Mouse (Mus musculus): ENCODE data around the gene Ddx20.
"Not testable (repeated sequence)": the region's sequence is repeated elsewhere in the genome, so short reads cannot be mapped to it uniquely, and the experiment has no call there.

Ddx20 gene

DNA sequence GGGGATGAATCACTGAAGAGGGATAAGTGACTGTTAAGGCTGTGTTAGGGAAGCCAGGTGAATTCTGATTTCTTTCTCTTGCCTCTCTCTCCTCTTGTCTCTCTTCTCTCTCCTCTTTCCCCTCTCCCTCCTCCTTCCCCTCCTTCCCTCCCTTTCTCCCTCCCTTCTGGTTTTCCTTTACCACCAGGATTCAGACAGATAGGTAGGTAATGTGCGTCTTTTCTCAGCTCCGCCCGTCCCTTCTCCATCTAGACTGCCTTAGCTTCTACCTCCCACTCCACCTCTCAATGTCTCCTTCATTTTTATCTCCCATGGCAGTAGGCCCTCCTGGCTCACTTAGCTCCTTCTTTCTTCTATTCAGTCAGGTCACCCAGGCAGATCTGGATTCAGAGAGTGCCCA, 18.2 kb upstream of the Ddx20 start:
- DNase-seq (ENCODE audit: low read depth, low spot score), result no peak

DNA sequence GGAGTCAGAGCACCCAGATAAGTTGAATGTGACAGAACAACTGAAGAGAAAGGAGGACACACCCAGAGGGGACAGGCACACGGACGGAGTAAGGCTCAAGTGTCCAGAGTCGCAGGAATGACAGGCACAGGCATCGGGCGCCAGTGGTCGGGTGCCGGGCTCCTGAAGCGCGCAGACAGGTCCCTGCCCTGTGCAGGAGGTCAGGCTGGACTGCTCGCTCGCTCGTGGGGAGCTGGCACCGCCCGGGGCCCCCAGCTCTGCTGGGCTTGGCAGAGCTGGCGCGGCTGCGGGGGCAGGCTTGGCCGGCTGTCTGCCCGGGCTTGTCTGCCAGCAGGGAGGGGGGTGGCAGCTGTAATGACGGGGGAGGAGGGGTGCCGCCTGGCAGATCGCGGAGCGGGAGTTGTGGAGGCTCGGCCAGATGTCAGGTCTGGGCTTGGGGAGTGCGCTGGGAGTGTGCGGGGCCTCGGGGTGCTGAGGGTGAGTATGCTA, 17.7 kb upstream of the Ddx20 start:
- no peak for DNase-seq (ENCODE audit: low read depth, low spot score)

DNA sequence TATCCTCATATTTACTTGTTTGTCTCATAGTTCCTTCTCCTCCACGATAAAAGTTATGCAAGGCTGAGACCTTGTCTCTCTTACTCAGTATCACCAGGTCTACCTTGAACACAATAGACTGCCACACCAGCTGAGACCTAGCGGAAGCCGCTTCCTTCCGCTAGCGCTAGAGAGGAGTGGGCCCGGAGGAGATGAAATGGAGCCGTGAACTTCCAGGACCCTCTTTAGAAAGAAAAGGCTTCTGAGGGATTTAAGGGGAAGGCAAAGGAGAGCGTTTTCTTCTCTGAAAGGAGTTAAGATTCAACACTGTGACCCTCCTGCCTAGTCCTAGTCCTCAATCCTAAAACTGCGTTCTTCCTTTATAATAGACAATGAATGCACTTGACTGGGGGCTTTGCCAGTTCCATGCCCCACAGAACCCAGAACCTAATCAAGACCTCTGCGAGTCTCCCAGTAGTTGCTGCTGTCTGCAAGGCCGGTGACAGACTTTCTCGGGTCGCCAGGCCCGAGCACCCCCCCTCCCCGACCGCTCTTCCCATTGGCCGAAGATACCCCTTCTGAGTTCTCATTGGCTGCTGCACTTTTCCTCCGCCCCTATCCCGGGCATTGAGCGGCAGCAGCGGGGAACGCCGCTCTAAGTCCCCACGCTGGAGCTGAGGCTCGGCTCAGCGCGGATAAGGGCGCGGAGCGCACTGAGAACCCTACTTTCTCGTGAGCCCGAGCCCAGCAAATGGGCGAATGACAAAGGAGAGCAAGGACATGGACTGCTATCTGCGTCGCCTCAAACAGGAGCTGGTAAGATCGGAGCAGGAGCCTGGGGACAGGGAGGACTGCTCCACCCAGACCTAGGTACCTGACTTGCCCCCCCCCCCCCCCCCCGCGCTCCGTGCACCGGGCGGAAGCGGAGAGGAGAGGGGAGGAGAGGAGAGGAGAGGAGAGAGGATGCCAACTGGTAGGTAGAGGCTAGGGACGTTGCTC, 16.9 kb upstream of the Ddx20 start, which contains the start of gene Inka2:
Gene Inka2, plus strand, starts transcription at position 569 of the 978 bp plus-strand sequence.
- DNase-seq (ENCODE audit: low read depth, low spot score), result peak; percentile 89

DNA sequence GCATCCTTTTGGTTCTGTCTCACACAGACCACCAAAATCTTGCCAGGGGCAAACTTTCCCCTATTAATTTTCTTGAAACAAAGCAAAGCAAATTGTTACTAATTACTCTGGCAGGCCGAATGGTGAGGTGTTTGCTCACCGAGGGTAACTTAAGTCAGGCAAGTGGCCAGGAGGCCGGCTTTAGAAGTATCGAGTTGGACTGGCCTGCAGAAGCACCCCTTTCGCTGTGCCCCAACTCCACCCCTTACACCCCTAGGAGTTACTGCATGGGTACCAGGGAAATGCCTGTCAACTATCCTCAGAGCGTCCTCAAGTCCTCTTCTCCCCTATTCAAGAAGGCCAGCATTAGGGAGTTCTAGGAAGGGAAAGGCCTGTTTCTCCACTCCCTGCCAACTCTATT, 16.2 kb upstream of the Ddx20 start:
- DNase-seq (ENCODE audit: low read depth, low spot score), result no peak

DNA sequence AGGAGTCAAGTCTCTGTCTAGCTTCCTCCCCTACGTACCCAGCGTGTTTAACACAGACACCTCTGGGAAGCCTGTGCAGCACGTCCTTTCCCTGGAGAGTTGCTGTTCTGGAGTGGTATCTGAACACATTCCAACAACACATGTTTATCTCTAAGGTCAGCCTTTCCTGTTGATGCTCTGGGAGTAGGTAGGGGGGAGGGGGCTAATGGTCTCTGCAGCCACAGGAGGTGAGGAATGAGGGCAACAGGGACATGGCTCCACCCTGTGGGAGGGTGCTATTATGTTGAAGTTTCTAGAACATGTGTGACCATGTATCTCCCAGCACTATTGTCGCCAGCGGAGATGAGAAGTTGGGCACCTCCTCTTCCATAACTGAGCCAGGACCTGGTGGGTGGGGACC, 14.0 kb upstream of the Ddx20 start:
- DNase-seq (ENCODE audit: low read depth, low spot score), result no peak

DNA sequence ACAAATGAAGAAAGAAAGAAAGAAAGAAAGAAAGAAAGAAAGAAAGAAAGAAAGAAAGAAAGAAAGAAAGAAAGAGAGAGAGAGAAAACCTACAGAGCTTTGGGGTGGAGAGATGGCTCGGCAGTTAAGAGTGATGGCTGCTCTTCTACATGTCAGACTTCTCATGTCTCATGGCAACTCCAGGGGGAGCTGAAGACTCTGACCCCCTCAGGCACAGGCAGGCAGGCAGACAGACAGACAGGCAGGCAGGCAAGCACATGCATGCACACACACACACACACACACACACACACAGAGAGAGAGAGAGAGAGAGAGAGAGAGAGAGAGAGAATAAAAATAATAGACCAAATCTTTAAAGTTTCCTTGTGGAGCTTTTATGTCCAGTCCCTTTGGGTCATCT, 13.4 kb upstream of the Ddx20 start:
- not testable (repeated sequence) for DNase-seq (ENCODE audit: low read depth, low spot score)

DNA sequence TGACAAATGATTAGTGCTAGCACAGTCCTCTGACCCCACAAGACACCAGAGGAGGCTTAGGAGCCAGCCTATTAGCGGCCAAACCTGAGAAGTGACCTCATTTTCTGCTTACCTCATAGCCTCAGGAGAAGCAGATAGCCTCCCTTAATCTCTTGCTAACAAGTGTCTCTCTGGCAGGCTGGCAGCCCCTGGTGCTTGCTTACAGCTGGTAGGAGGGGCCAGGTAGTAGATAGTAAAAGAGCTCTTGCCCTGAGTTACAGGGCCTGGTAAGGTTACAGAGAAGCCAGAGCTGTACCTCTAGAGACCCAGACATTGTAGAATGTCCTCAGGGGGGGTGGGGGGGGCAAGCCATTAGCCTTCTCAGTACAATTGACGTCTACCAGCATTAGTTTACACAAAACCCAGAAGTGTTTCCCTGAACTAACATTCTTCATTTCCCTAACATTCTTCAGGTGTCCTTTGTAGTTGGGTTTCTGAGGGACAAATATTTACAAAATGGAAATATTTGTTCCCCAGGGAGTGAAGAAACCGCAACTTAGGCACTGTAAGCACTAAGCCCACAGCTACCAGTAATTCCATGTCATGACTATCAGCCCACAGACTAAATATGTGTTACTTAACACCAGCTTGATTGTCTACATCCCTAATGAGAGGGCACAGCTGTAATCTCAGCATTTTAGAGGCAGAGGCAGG, 12.0 kb upstream of the Ddx20 start:
- no peak for DNase-seq (ENCODE audit: low read depth, low spot score)

DNA sequence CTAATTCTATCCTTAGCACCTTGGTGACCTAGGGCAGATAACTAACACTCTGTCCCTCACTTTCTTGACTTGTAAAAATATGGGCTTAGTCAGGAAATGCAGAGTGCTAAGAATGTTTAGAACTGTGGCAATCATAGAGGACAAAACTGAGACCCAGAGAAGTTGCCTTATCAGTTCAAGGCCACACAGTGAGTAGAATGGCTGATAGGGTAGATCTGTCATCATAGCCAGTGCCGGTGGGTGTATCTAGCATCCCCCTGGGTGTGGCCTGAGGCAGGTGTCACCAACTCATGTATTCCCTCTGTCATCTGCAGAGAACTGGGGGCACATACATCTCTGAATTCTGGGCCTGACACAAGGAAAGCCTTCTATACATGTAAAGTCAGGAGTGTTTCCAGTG, 10.9 kb upstream of the Ddx20 start:
- no peak for DNase-seq (ENCODE audit: low read depth, low spot score)

DNA sequence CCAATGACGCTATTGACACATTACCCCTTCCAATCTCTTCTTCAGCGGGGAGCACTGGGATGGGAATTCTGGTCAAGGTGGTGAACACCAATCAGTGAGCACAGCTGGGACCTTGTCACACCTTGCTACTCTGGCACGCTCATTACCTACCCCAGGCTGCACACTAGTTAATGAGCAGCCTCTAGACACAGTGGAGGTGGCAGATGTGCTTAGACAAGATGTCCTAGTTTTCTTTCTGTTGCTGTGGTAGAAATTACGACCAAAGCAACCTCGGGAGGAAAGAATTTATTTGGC, 9.7 kb upstream of the Ddx20 start:
- DNase-seq (ENCODE audit: low read depth, low spot score), result no peak

DNA sequence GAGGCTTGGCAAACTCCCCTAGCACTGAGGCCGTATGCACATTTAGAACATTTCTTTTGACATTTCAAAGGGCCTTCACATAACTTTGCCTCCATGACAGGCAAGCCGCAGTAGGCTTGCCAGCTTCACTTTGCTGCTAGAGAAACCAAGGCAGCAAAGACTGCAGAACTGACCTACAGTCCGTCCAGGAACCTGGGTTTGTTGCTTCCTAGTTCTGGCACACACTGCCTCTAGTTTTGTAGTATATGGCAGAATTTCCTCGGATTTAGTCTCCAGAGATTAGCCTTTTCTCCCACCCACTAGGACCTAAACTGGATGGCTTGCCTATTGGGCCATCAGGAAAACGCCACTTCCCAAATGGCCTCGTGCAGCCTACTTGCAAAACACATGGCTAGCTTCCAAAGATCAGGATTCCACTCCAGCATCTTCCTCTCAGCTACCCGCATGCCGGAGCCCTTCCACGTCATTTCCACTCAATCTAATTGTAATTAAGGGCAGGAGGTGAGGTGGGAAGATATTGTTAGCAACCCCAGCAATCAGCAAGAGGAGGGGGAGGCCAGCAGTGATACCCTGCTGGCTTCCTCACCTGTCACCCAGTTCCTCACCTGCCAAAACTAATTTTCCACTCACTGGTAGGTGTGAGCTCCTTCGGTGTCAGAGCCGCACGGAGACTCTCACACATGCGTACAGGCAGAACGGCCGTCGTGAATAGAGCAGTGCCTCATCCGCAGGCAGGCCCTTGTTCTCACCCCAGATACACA, 9.2 kb upstream of the Ddx20 start:
- no peak for DNase-seq (ENCODE audit: low read depth, low spot score)

DNA sequence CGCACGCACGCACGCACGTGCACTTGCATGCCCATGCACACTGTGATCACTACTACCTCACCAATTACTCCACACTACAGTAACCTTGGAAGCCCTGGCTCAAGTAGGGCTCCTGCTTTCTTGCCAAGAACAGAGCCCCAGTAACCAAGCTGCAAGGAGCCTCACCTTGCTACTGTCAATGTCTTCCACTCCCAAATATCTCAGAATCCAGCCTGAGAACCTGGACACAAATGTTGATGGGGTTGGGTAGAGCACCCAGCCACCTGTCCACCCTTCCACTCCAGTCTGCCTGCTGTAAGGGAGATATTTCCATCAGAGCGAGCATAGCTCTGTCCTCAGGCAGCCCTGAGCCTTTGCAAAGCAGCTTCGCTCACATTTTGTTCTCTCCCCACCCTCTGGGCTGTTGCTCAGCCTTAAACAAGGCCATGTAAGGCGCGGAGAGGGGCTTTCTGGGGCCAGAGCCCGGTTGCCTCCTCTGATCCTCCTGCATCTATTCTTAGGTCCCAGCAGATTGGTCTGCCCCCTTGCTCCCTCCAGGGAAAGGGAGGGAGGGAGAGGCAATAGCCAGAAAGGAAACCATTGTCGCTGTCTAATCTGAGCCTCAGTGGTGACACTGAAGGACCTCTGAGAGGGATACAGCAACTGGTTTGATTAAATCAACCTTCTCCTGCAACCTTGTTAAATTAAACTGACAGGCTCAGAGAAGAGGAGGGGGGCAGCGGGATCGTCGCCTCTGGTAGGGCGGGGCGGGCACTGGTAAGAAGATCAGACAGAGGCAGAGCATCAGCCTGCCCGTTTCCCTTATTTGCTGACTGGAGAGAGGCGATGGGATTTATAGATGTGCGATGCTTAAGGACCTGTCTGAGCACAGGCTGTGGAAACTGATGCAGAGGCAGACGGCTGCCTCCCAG, 8.4 kb upstream of the Ddx20 start:
- no peak for DNase-seq (ENCODE audit: low read depth, low spot score)

DNA sequence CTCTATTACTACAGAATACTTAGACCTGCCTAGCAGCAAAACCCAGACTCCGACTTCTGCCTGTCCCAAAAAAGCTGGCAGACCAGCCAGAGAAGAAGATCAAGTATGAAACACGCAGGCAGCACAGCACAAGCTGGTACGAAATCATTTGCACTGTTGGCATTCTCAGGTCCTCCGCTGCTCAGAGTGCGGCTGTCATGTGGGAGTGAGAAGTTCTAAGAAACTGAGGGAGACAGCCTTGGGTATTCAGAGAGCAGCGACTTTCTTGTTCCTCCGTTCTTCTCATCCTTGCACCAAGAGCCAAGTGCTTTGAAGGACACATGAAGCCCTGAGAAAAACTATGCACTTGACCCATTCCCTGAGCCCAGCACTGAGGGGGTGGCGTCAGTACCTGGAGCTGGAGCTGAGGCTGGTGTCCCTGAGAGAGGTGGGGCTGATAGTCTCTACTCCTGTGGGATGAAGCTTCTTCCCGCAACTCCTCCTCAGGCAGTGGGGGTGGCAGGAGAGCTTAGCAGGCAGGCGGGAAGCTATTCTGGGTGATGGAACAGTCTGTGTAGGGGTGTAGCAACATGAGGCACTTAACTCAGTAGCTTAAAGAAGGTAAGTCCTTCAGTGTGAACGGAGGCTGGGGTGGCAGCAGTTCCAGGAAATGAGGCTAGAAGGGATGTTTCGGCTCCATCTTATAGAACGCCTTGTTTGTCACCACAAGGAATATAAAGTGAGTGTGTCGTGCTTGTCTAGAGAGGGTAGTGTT, 6.1 kb upstream of the Ddx20 start:
- no peak for DNase-seq (ENCODE audit: low read depth, low spot score)

DNA sequence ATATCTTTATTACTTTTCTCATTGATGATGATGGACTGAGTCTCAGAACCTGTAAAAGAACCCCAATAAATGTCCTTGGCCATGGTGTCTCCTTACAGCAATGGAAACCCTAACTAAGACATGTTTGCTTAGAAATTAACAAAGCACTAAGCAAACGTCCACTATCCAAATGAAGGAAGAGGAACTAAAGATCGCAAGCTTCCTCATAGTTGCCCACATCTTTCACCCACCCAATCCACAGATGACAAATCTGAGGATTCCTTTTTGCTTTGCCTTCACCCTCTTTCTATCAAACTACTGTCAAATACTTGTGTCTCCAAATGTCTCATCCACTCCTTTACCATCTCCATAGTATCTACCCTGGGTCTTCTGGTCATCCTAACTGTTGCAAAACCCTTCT, 1.2 kb upstream of the Ddx20 start:
- no peak for DNase-seq (ENCODE audit: low read depth, low spot score)

DNA sequence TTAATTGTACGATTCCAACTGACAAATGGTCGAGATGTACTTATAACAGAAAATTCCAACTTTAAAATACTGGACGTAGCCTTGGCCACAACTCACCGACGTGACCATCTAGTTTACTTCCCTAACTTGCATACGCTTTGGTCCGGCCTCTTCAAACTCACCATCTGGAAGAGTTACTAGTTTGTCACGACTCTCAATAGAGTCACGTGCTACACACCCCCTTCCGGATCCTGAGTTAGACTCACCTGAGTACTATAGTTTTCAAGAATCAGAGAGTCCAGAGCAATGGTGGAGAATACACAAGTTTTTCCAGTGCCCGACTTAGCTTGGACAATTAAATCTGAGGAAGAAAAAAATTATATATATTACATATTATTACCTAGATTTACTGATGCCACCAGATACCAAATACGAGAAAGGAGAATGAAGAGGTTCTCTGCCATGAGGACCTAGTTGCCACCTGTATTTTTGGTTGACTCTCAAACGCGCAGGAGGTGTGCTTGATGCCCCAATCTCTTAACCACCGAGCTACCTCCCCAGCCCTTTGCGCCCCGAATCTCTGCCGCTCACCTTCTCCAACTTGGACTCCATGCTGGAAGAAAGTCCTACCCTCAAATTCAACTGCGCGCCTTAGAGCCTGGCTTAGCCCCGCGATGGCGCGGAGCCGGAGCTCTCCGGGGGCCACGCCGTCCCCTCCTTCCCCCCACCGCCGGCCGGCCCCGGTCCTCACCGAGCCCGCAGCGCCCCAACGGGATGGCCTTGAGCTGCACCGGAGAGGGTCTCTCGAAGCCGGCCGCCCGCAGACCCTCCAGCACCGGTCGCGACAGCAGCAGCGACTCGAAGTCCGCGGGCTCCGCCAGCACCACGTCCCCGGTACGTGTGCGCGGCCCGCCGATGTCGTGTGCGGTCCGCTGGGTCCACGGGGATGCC, 715 bp downstream of the Ddx20 start:
- DNase-seq (ENCODE audit: low read depth, low spot score), result no peak

DNA sequence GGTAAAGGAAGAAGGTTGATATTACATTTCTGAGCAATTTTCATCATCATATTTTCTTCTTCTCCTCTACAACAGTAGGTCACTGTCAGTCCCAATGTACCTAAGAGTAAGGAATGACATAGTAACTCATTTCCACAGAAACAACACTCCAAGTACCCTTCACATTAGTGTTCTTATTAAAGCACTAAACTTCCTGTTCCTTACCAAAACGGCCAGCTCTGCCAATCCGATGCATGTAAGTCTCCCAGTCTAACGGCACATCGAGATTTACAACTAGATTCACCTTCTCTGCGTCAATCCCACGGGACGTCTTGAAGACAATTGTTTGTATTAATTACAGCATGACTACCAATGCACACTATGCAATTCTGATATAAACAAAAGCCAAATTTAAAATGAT, 7.0 kb downstream of the Ddx20 start:
- no peak for DNase-seq (ENCODE audit: low read depth, low spot score)

DNA sequence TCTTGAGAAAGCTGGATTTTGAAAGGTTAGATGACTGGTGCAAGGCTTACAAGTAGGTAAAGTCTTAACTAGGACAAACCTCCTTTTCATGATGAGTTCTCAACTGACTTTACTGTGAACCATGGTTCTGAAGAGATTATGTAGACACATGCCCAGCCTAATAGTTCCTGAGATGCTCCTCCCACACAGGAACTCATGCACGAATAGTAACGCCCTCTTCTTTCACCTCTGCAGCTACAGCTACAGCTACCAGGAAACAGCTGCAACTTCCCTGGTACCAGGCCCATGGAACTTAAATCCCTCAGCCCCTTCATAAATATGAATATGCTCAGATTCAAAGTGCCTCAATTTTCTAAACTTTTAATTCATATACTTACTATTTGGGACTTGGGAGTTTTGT, 11.4 kb downstream of the Ddx20 start:
- DNase-seq (ENCODE audit: low read depth, low spot score), result no peak

DNA sequence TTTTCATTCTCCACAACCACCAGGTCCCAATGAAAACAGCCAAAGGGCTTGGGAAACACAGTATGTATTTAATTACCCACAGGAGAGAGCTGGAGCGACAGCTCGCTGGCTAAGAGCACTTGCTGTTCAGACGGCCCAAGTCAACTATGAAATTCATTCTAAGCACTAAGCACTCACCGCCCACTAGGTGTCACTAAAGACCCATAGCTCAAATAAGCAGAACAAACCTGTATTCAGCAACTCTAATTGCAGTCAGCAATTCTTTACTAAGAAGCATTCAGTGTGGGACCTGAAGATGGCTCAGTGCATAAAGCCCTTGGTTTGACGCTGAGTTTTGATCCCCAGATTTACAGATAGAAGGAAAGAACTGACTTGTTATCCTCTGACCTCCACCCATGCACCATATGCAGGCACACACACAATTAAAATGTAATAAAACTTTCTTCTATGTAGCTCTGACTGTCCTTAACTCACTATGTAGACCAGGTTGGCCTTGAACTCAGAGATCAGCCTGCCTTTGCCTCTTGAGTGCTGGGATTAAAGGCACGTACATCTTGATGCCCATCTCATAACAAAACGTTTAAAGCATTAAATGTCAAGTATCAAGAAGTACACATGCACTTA, 12.7 kb downstream of the Ddx20 start:
- peak; percentile 87 for DNase-seq (ENCODE audit: low read depth, low spot score)

DNA sequence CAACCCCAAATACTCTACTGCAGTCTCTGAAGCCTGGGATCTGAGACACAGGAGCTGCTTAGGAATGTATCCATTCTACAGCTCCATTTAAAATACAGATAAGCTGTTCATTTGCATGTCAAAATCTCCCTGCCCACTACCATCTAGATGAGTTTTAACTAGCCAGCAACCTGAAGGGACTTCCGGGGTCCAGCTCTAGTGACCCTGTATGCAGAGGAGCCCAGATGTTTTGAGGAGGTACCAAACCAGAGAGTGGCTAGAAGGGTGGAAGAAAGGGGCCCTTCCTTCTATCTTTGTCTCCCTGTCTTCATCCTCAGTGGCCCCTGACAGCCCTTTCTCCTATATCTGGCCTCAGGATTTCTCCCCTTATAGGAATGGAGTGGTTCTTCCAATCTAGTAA, 16.6 kb downstream of the Ddx20 start:
- no peak for DNase-seq (ENCODE audit: low read depth, low spot score)

DNA sequence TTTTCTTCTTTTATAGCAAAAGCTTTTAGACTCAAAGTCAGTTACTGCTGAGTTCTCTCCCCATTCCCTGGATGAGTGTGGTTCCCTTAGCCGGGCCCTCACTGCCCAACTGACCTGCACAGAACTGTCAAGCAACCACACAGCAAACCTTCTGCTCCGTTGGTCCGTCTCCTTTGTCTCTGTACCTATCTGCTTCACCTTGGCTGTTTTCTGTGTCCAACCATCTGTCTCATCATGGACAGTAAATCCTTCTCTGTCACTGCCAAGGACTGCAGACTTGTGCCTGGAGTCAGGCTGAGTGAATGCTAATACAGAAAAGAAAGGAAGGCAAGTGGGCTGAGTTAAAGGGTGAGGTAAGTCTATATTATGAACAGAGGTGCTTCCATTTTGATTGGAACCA, 17.6 kb downstream of the Ddx20 start:
- no peak for DNase-seq (ENCODE audit: low read depth, low spot score)

Measured in forelimb bud, embryonic 11.5 days (tissue).